Mouse (Mus musculus): ENCODE results near the gene Mbd4.
"Not testable (repeated sequence)": the region's sequence is repeated elsewhere in the genome, so short reads cannot be mapped to it uniquely, and the experiment has no call there.

Mbd4 gene

DNA sequence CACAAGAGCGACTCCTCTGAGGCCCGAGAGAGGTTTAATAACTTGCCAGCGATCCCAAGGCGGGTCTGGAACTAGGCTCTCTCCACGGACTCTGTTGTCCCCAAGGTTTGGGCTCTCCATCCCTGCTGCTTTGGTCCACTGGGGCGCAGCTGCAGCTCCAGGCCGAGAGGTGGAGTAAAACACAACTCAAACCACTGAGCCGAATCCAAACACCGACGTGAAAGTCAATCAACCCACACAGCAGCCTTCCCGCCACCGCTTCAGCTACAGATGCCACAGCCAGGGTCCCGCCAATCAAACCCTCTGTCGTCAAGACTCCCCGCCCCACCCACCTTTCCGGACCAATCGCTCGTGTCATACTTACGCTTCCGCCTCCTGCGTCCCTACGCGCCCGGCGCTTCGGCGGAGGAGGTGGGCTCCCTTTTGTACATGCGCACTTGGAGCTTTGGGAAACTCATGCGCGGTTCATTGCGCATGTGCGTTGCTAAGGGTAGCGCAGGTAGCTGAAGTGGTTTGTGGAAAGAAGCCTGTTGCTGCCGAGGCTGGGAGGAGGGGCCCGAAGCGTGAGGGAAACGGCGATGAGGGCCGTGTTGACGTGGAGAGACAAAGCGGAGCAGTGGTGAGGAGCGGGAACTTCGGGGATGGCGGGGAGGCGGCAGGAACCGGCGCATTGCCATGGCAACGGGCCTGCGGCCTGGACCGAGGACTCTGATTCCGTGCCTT, at the start of gene Mbd4, which contains the start of gene Ift122:
TSS of gene Mbd4 (minus strand) at position 281 of the 723 bp plus-strand sequence.
TSS of gene Ift122 (plus strand) at position 380 of the 723 bp plus-strand sequence.
- peak; percentile 100 for DNase-seq (ENCODE audit: low read depth)

- DNase-seq (ENCODE audit: low read depth), result no peak
Observed at GRCm38 (mm10) chr6:115902545-115902944, 49.4 kb upstream of the Mbd4 start.

- no peak for DNase-seq (ENCODE audit: low read depth)
Observed at GRCm38 (mm10) chr6:115901489-115901931, 48.3 kb upstream of the Mbd4 start.

GRCm38 (mm10) chr6:115901062-115901461, 47.9 kb upstream of the Mbd4 start:
- DNase-seq (ENCODE audit: low read depth), result peak; percentile 93

- no peak for DNase-seq (ENCODE audit: low read depth)
Observed at GRCm38 (mm10) chr6:115897926-115898520, 44.9 kb upstream of the Mbd4 start.

DNA sequence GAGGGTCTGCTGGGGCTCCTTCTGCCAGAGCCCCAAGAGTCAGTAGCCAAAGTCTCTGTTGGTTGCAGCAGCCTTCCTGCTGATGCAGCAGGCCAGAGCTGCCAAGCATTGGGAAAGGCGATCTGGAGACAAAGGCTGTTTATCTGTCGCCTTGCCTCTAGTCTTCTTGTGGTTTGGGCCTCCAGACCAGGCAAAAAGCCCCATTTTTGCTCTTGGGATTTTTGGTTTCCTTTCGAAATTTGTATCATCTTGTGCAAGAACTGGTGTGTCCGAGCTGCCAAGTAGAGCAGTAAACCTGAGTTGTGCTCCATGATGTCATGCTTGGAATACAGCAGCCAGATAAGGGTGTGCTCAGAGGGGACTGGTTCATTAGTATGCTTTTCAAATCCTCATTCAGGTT, 43.9 kb upstream of the Mbd4 start:
- peak; percentile 84 for DNase-seq (ENCODE audit: low read depth)

GRCm38 (mm10) chr6:115896346-115896745, 43.2 kb upstream of the Mbd4 start:
- DNase-seq (ENCODE audit: low read depth), result no peak

- no peak for DNase-seq (ENCODE audit: low read depth)
Observed at GRCm38 (mm10) chr6:115892363-115892762, 39.2 kb upstream of the Mbd4 start.

- DNase-seq (ENCODE audit: low read depth), result no peak
Observed at GRCm38 (mm10) chr6:115891497-115892061, 38.4 kb upstream of the Mbd4 start.

GRCm38 (mm10) chr6:115891061-115891460, 37.9 kb upstream of the Mbd4 start:
- DNase-seq (ENCODE audit: low read depth), result no peak

DNA sequence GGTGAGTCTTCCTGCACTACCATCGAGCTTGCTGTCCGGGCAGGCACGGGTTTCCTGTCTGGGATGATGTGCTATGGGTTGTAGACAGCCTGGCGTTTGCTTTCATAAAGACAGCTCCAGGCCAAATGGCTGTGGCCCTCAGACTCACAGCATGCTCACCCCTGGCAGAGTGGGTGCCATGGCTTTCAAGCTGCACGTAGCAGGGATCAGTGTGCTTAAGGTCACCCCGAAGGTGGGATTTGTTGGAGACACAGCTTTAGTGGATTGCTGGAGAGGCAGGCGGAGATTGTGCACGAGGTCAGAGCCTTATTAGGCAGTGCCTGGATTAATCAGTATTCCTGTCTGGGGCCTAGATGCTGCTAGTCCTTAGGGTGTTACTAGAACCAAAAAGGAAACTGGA, 37.4 kb upstream of the Mbd4 start:
- DNase-seq (ENCODE audit: low read depth), result no peak

GRCm38 (mm10) chr6:115888296-115888695, 35.1 kb upstream of the Mbd4 start:
- peak; percentile 71 for DNase-seq (ENCODE audit: low read depth)

GRCm38 (mm10) chr6:115886894-115887293, 33.7 kb upstream of the Mbd4 start:
- DNase-seq (ENCODE audit: low read depth), result peak; percentile 89

DNA sequence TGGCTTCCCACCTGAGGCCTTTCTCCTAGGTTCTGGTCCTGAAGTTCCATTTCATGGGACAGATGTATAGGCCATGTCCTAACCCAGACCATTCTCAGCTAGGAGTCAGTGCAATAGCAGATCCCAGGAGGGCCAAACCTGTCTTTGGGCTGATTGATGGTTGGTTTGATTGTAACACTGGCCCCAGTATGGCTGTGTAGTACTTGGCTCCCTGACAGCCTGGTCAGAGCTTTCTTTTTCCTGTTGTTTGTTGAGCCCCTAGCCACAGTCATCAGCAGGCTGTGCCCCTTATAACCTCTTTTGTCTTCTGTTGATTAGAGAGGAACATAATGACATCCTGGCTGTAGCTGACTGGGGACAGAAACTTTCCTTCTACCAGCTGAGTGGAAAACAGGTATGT, 30.8 kb upstream of the Mbd4 start:
- DNase-seq (ENCODE audit: low read depth), result no peak

- DNase-seq (ENCODE audit: low read depth), result peak; percentile 17
Observed at GRCm38 (mm10) chr6:115880751-115881150, 27.6 kb upstream of the Mbd4 start.

GRCm38 (mm10) chr6:115879736-115880135, 26.6 kb upstream of the Mbd4 start:
- DNase-seq (ENCODE audit: low read depth), result no peak

DNA sequence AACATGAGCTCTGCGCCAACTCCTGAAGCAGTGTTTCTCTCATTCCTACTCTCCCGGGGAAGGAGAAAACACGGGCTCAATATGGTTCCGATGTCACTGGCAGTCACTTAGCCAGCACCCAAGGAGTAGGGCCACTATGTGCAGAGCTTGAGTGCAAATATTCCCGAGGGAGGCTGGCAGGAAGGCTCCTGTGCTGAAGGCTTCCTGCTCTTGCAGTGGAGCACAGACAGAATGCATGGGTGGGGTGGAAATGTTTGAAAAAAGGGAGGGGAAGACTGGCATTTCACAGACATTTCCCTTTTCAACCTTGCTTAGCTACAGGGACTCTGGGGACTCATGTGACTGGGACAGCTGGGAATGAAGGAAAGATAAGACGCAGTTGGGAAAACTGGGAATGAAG, 25.5 kb upstream of the Mbd4 start:
- no peak for DNase-seq (ENCODE audit: low read depth)

- DNase-seq (ENCODE audit: low read depth), result peak; percentile 55
Observed at GRCm38 (mm10) chr6:115877239-115877638, 24.1 kb upstream of the Mbd4 start.

GRCm38 (mm10) chr6:115871318-115871717, 18.1 kb upstream of the Mbd4 start:
- DNase-seq (ENCODE audit: low read depth), result not testable (repeated sequence)

DNA sequence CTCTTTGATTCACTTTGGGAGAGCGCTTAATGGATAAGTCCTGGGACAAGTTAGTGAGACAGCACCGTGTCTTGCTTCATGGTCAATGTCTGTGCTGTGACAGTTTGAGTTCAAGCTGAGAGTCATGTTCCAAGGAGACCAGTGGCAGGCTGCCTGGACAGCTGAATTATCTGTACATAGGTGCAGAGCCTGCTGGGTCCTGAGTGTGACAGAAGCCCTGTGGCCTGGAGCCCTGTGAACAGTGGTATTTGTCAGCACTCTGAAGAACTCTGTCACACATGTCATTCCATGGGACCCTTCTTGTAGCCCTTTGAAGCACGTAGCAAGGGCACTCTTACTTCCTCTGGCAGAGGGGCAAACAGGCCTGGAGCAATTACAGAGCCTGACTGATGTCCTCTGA, 14.0 kb upstream of the Mbd4 start:
- DNase-seq (ENCODE audit: low read depth), result not testable (repeated sequence)

DNA sequence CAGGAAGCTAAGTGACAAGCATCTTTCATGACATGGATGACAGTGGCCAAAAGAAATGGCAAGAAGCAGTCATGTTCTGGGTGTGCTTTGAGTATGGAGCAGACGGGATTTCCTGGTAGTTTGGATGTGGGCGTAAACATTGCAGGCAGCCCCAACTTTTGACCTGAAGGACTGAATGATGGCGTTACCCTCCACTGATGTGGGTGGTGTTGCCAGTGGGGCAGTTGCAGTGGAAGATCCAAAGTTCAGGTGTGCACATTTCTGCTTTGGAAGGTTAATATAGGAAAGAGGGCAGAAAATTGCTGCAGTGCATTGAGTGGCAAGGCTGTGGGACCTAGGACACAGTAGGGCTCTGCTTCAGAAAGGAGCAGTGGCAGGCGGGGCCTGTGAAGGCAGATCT, 12.1 kb upstream of the Mbd4 start:
- no peak for DNase-seq (ENCODE audit: low read depth)

- DNase-seq (ENCODE audit: low read depth), result no peak
Observed at GRCm38 (mm10) chr6:115863340-115863841, 10.2 kb upstream of the Mbd4 start.

DNA sequence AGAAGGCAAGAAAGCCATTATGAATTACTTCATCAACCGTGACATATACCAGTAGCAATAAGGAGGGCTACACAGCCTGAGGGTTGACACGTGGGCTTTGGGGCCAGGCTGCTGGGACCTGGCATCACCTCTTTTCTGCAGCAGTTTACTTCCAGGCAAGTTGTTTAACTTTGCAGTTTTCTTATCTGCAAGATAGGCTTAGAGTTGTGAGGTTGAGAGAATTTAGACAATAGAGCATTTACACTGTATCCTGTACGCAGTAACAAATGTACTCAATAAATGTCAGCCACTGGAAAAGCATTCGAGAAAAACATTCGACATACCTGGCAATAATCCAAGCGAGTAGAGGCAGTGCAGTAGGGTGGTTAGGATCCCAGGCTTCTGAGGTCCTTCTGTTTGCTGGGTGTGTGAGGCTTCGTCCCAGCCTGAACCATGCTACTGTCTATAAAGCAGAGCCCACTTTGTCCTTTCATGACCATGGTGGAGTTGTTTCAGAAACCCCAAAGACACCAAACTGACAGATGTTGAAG, 6.9 kb upstream of the Mbd4 start:
- no peak for DNase-seq (ENCODE audit: low read depth)
